Mouse (Mus musculus): ENCODE data around the gene Dnajc3.

DNA sequence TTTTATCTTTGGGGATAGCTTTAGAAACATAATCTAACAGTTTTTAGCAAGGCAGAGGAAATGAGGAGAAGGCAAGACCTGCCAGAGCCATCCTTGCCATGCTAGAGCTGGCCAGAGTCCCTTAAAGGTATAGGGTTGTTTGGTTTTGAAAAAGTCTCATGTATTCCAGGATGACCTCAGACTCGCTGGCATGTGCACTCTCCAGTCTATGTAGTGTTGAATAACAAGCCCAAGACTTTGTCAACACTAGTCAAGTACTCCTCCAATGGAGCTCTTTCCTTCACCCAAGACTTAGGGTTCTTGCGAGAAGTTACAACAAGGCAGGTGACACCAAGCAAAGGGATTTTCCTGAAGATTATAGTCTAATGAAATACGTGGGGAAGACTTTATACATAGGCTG lies 9.2 kb upstream of the Dnajc3 start:
- TF ChIP-seq CTCF (conservative IDR thresholded peaks at IDR 0.05; ENCODE audit: insufficient read depth, insufficient read length, low read depth, low read length) (no peak), POLR2A (IDR thresholded peaks at IDR 0.05; ENCODE audit: low read depth, low read length) (no peak)

All from kidney, adult 2 months (tissue).